Mouse (Mus musculus) hindbrain, embryonic 15.5 days (tissue): Measurements from ENCODE around the gene Rpl27. TPM values are rescaled to one million over a fixed set of nuclear protein-coding genes. Genes with fewer than 3 reads are reported as not detected.
"Not testable (repeated sequence)": the region's sequence is repeated elsewhere in the genome, so short reads cannot be mapped to it uniquely, and the experiment has no call there.

ENCODE experiments used
- ATAC-seq: fragments of 200-750 bp; cut with Nextera tagmentation; 2 replicates; pipeline ENCODE4 v1.8.0; 2017; ENCODE audit warnings: low read depth, moderate number of reproducible peaks, moderate TSS enrichment; ENCODE audit not compliant: low FRiP score
- H3K27ac ChIP-seq: fragments of 300-500 bp; sonication (generic); replicated peaks from 2 replicates; pipeline ENCODE4 v1.5.1; 2015; ENCODE audit warnings: mild to moderate bottlenecking, inconsistent platforms
- H3K27me3 ChIP-seq: fragments of 300-500 bp; sonication (generic); 2 replicates; pipeline ENCODE4 v1.6.1; 2015; ENCODE audit warnings: control low read depth, inconsistent platforms
- H3K36me3 ChIP-seq: fragments of 300-500 bp; sonication (generic); 2 replicates; pipeline ENCODE4 v1.6.1; 2015; ENCODE audit warnings: control low read depth, inconsistent platforms
- H3K4me1 ChIP-seq: fragments of 300-500 bp; sonication (generic); replicated peaks from 2 replicates; pipeline ENCODE4 v1.6.1; 2015; ENCODE audit warnings: control low read depth, inconsistent platforms
- H3K4me2 ChIP-seq: fragments of 300-500 bp; sonication (generic); 2 replicates; pipeline ENCODE4 v1.6.1; 2015; ENCODE audit warnings: moderate library complexity, mild to moderate bottlenecking, inconsistent platforms
- H3K4me3 ChIP-seq: fragments of 300-500 bp; sonication (generic); 2 replicates; pipeline ENCODE4 v1.5.1; 2015; ENCODE audit warnings: mild to moderate bottlenecking, inconsistent platforms
- H3K9ac ChIP-seq: fragments of 300-500 bp; sonication (generic); 2 replicates; pipeline ENCODE4 v1.6.1; 2015; ENCODE audit warnings: inconsistent platforms
- H3K9me3 ChIP-seq: fragments of 300-500 bp; sonication (generic); 2 replicates; pipeline ENCODE4 v1.6.1; 2016; ENCODE audit warnings: control low read depth, inconsistent platforms
- WGBS: fragments of 180-500 bp; shearing (Covaris S2); methylation state at CpG from one replicate; pipeline ENCODE4 v1.1.7; 2015; 5-methylcytosine and 5-hydroxymethylcytosine counted together
- polyA plus RNA-seq: library from polyadenylated mRNA; unstranded; fragments of >200 nt; fragmentation: Nextera tagmentation; extraction: Ambion mirVana; gene quantifications from 2 replicates; pipeline ENCODE4 v1.2.1, GENCODE M21; 2015

Gene Rpl27
- polyA plus RNA-seq, 1 experiment from 2014 or later: 230 TPM

GRCm38 (mm10) chr11:101448899-101449298, 6.8 kb downstream of the Rpl27 start:
- Histone ChIP-seq H3K27ac (no peak overlapping the region), H3K4me3 (no peak overlapping the region), H3K36me3 (peaks cover 13% of the 10 kb centered on the region), H3K27me3 (no peaks in the 10 kb centered on the region), H3K9ac (no peak overlapping the region), H3K4me2 (peak overlapping the region; percentile 13; the same call in 1 of the 2 replicates), H3K9me3 (no peaks in the 10 kb centered on the region), H3K4me1 (peaks cover 7% of the 10 kb centered on the region)
- no peak for ATAC-seq
- WGBS: 86% methylated on average over 4 of the region's 4 CpGs

GRCm38 (mm10) chr11:101449596-101449995, 7.5 kb downstream of the Rpl27 start:
- WGBS: 81% methylated on average over 4 of the region's 4 CpGs
- not testable (repeated sequence) for H3K36me3 ChIP-seq, H3K9ac ChIP-seq, ATAC-seq, H3K27me3 ChIP-seq, H3K4me2 ChIP-seq, H3K9me3 ChIP-seq, H3K27ac ChIP-seq, H3K4me3 ChIP-seq, H3K4me1 ChIP-seq

GRCm38 (mm10) chr11:101450394-101450793, 8.3 kb downstream of the Rpl27 start:
- no peak overlapping the region for H3K27ac ChIP-seq
- H3K4me3 ChIP-seq: no peak overlapping the region
- H3K4me1 ChIP-seq: no peaks in the 10 kb centered on the region; the same call in 1 of the 2 replicates
- WGBS: 84% methylated on average over 3 of the region's 3 CpGs
- no peak for ATAC-seq
- no peaks in the 10 kb centered on the region for H3K27me3 ChIP-seq
- H3K9me3 ChIP-seq: no peaks in the 10 kb centered on the region
- H3K4me2 ChIP-seq: no peak overlapping the region
- H3K36me3 ChIP-seq: no peaks in the 10 kb centered on the region
- no peak overlapping the region for H3K9ac ChIP-seq

GRCm38 (mm10) chr11:101451536-101451935, 9.4 kb downstream of the Rpl27 start:
- Histone ChIP-seq H3K4me1 (no peaks in the 10 kb centered on the region; the same call in 1 of the 2 replicates), H3K4me3 (no peak overlapping the region), H3K27ac (no peak overlapping the region), H3K4me2 (no peak overlapping the region), H3K36me3 (0 out of 2 replicates have a peak, but pooled peaks cover 1% of the 10 kb centered on the region), H3K9ac (no peak overlapping the region), H3K27me3 (no peaks in the 10 kb centered on the region), H3K9me3 (no peaks in the 10 kb centered on the region)
- WGBS: 93% methylated on average over 10 of the region's 10 CpGs
- no peak for ATAC-seq

- no peaks in the 10 kb centered on the region for H3K27me3 ChIP-seq
- peaks cover 8% of the 10 kb centered on the region; the same call in 1 of the 2 replicates for H3K36me3 ChIP-seq
- H3K27ac ChIP-seq: no peak overlapping the region
- 77% methylated on average over 10 of the region's 10 CpGs for WGBS
- no peaks in the 10 kb centered on the region; the same call in 1 of the 2 replicates for H3K4me1 ChIP-seq
- H3K9ac ChIP-seq: no peak overlapping the region
- no peak overlapping the region for H3K4me3 ChIP-seq
- ATAC-seq: no peak
- no peaks in the 10 kb centered on the region for H3K9me3 ChIP-seq
- H3K4me2 ChIP-seq: no peak overlapping the region
Observed at GRCm38 (mm10) chr11:101452093-101452774, 10.1 kb downstream of the Rpl27 start.

GRCm38 (mm10) chr11:101454702-101455101, 12.6 kb downstream of the Rpl27 start:
- Histone ChIP-seq H3K4me2 (no peak overlapping the region), H3K36me3 (peaks cover 31% of the 10 kb centered on the region), H3K9me3 (no peaks in the 10 kb centered on the region), H3K9ac (no peak overlapping the region), H3K4me3 (no peak overlapping the region), H3K27me3 (no peaks in the 10 kb centered on the region), H3K27ac (peak overlapping the region; percentile 30; the same call in 1 of the 2 replicates), H3K4me1 (no peaks in the 10 kb centered on the region; the same call in 1 of the 2 replicates)
- 39% methylated on average over 6 of the region's 6 CpGs for WGBS
- 0 out of 2 replicates have a peak, but pooled peaks have one; percentile 55 for ATAC-seq

GRCm38 (mm10) chr11:101455627-101456026, 13.5 kb downstream of the Rpl27 start:
- no peak overlapping the region for H3K4me2 ChIP-seq
- no peak overlapping the region for H3K4me3 ChIP-seq
- no peak overlapping the region for H3K9ac ChIP-seq
- H3K9me3 ChIP-seq: no peaks in the 10 kb centered on the region
- no peak for ATAC-seq
- peaks cover 40% of the 10 kb centered on the region for H3K36me3 ChIP-seq
- WGBS: 94% methylated on average over 7 of the region's 7 CpGs
- no peak overlapping the region for H3K27ac ChIP-seq
- no peaks in the 10 kb centered on the region for H3K27me3 ChIP-seq
- H3K4me1 ChIP-seq: no peaks in the 10 kb centered on the region; the same call in 1 of the 2 replicates

GRCm38 (mm10) chr11:101457631-101458030, 15.5 kb downstream of the Rpl27 start:
- no peak overlapping the region for H3K4me3 ChIP-seq
- no peak for ATAC-seq
- no peak overlapping the region for H3K4me2 ChIP-seq
- H3K27ac ChIP-seq: no peak overlapping the region
- H3K27me3 ChIP-seq: no peaks in the 10 kb centered on the region
- 95% methylated on average over 9 of the region's 9 CpGs for WGBS
- no peak overlapping the region for H3K9ac ChIP-seq
- H3K9me3 ChIP-seq: no peaks in the 10 kb centered on the region
- H3K36me3 ChIP-seq: peaks cover 58% of the 10 kb centered on the region
- H3K4me1 ChIP-seq: peaks cover 7% of the 10 kb centered on the region

- Histone ChIP-seq H3K27me3 (no peaks in the 10 kb centered on the region), H3K36me3 (peaks cover 58% of the 10 kb centered on the region), H3K4me1 (peaks cover 13% of the 10 kb centered on the region), H3K4me3 (no peak overlapping the region), H3K27ac (no peak overlapping the region), H3K9me3 (no peaks in the 10 kb centered on the region), H3K4me2 (no peak overlapping the region), H3K9ac (no peak overlapping the region)
- ATAC-seq: no peak
- WGBS: 87% methylated on average over 12 of the region's 12 CpGs
Observed at GRCm38 (mm10) chr11:101458217-101458616, 16.1 kb downstream of the Rpl27 start.

GRCm38 (mm10) chr11:101459716-101460115, 17.6 kb downstream of the Rpl27 start:
- Histone ChIP-seq H3K4me3 (no peak overlapping the region), H3K9ac (no peak overlapping the region), H3K4me1 (peaks cover 28% of the 10 kb centered on the region), H3K9me3 (no peaks in the 10 kb centered on the region), H3K36me3 (peaks cover 58% of the 10 kb centered on the region), H3K4me2 (no peak overlapping the region), H3K27ac (no peak overlapping the region), H3K27me3 (no peaks in the 10 kb centered on the region)
- ATAC-seq: no peak
- 44% methylated on average over 4 of the region's 6 CpGs for WGBS

GRCm38 (mm10) chr11:101460321-101460720, 18.2 kb downstream of the Rpl27 start:
- WGBS: 92% methylated on average over 15 of the region's 15 CpGs

GRCm38 (mm10) chr11:101462141-101462540, 20.0 kb downstream of the Rpl27 start:
- Histone ChIP-seq H3K4me3 (no peak overlapping the region), H3K27ac (no peak overlapping the region; the same call in 1 of the 2 replicates), H3K9ac (no peak overlapping the region), H3K27me3 (no peaks in the 10 kb centered on the region), H3K4me1 (peaks cover 41% of the 10 kb centered on the region), H3K4me2 (peak overlapping the region; percentile 71), H3K36me3 (peaks cover 51% of the 10 kb centered on the region), H3K9me3 (no peaks in the 10 kb centered on the region)
- WGBS: 56% methylated on average over 14 of the region's 14 CpGs
- no peak for ATAC-seq

More at GRCm38 (mm10) chr11:101460321-101460720, 18.2 kb downstream of the Rpl27 start:
- Histone ChIP-seq H3K27me3 (no peaks in the 10 kb centered on the region), H3K4me3 (no peak overlapping the region), H3K9ac (no peak overlapping the region), H3K36me3 (peaks cover 58% of the 10 kb centered on the region), H3K4me2 (no peak overlapping the region), H3K9me3 (no peaks in the 10 kb centered on the region), H3K27ac (no peak overlapping the region), H3K4me1 (peaks cover 31% of the 10 kb centered on the region)
- ATAC-seq: no peak
